Mouse (Mus musculus): ENCODE results near the gene Hebp1.

Hebp1 gene

DNA sequence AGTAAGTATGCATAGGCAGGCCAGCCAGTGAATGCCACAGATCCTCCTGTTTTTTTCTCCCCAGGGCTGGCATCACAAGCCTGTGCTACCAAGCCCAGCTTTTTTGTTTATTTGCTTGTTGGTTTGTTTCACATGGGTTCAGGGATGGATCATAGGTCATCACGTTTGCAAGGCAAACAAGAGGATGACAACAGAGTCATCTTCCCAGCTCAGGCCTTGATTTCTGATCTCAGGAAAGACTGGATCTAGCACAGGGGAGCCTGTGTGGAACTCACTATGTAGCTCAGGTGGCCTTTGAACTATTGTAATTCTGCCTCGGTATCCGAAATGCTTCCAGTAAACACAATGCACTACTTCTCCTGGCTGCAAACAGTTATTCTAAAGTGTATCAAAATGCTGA is 35.5 kb downstream of the Hebp1 start:
- no peak for DNase-seq (ENCODE audit: low spot score)

DNA sequence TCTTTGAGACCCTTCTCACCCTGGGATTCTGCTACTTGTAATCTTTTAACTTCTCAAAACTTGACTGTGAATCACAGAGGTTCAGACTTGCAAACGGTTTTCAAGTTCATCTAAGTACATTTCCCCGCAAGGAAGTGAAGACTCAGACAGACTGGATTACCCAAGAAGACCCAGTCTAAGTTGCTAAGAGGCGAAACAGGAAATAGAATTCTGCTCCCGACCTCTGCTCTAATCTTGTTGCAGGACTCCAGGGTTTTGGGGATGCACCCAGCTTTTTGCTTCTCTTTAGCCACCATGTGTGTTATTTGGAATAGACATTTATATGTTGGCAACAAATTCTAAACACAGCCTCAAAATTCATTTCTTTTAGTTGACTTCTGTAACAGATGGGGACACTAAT is 36.5 kb downstream of the Hebp1 start:
- no peak for DNase-seq (ENCODE audit: low spot score)

DNA sequence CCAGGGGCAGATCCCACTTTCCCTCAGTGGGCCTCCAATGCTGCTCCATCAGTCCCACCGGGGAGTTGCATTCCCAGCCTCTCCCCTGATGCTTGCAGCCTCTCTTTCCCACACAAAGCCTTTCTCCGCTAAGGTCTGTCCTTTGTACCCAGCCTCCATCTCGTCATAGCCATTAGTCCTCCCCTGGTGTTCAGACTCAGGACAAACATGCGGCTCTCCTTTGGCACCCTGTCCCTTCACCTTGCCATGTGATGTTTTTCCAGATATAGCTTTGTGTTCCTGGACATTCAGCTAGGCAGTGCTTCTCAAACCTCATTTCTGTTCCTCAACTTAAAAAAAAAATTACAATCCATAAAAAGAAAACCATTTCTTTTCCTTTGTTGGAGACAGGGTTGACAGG is 39.3 kb downstream of the Hebp1 start:
- no peak for DNase-seq (ENCODE audit: low spot score)

DNA sequence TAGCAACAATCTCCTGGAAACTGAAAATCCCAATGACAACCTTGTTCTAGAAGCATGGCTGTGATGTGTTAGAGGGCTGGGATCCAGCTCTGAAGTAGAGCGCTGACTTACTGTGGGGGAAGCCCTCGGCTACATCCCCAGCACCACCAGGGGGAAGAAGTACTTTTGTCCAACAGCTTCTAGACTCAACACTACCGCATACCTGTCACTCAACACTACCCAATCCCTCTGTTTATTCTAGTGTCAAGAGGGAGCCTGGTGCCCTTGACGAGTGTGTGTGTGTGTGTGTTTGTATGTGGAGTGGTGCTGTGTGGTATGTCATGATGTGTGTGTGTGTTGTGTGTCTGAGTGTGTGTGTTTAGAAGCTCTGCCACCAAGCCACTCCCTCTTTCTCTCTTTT is 40.3 kb downstream of the Hebp1 start:
- DNase-seq (ENCODE audit: low spot score): no peak

DNA sequence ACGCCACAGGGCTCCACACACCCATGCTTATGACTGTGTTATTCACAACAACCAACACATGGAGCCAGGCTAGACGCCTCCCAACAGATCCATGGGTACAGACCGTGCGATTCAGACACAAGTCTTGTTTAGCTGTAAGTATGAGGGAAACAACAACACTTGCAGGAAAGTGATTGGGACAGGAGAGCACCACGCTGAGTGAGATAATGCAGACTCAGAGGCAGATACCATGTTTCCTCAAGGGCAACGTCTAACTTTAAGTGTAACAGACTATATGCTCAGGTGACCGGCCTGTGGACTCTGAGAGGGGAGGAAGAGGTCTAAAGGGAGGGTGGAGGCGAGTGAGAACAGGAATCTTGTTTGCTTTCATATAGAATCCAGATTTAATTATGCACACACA is 41.2 kb downstream of the Hebp1 start:
- DNase-seq (ENCODE audit: low spot score): no peak

DNA sequence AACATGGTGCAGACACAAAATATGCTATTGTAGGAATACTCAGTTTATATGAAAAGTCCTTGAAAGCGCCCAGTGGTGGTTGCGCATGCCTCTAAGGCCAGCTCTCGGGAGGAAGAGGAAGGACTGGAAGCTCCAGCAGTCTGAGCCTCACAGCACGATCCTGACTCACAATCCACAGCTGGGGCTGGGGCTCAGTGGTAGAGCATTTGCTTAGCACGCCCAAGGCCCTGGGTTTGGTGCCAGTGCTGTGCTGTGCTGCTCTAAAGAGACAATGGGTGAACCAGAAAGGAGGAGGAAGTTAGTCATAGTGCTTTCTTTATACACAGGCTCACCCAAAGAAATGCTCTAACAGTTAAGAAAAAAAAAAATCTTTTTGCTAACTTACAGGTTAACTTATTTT is 44.1 kb downstream of the Hebp1 start:
- DNase-seq (ENCODE audit: low spot score): no peak

DNA sequence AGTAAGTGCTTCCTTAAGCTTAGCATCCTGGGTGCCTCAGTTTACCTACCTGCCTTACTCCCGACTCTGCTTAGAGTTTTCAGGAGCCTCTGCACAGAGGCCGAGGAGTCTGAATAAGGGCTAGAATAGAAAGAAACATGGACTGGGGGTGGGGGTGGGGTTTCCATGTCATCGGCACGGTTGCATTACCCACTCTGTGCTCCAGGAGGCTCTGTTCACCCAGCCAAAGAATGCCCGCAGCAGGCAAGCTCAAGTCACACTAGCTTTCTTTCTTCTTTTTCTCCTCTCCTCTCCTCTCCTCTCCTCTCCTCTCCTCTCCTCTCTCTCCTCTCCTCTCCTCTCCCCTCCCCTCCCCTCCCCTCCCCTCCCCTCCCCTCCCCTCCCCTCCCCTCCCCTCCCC is 47.5 kb downstream of the Hebp1 start:
- DNase-seq (ENCODE audit: low spot score): no peak

DNA sequence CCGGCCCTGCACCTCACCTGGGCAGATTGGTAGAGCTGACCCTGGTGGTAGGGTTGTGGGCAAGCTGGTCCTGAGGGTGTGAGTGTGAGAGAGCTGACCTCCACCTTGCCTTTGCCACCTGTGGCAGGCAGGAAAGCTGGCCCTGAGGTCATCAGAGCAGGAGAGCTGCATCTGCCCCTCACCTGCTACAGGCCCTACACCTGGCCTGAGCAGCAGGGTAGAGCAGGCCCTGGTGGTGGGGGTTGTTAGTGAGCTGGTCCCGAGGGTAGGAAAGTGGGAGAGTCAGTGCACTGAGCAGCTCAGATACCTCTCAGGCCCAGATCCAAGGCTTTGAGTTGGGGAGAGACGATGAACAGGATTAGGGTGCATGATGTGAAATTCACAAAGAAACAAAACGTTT is 48.1 kb downstream of the Hebp1 start:
- DNase-seq (ENCODE audit: low spot score): no peak

DNA sequence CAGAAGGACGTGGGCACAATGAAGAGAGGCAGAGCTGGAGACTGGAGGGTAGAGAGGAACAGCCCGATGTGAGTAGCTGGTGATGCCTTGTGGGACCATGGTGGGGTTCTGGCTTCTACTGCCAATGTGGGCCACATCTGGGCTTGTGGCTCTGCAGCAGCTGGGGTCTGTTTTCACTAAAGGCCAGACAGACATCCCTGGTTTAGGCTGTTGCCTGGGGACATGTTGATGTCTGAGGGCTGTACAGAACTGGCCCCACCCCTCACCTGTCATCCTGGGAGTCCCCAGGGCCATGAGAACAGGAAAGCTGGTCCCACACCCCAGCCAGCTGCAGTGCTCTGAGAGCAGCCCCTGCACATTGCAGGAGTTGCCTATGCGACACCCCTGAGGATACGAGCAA is 48.6 kb downstream of the Hebp1 start:
- no peak for DNase-seq (ENCODE audit: low spot score)

DNA sequence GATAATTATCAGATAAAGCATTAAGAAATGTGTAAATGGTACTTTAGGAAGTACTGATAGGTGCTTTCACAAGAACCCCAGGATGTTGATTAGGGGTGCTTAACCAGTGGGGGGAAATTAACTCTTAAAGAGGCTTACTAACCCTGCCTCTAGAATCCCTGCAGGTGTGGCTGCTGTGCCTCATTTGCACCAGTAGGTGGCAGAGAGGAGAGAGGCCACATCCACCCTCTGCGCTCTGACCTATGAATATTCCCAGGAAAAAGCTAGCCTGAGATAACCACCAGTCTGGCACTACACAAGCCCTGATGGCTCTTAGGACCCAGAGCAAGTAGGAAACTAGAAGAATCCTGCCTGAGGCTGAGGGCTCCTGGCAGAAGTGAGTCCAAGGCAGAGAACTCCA is 49.3 kb downstream of the Hebp1 start:
- DNase-seq (ENCODE audit: low spot score): no peak

DNA sequence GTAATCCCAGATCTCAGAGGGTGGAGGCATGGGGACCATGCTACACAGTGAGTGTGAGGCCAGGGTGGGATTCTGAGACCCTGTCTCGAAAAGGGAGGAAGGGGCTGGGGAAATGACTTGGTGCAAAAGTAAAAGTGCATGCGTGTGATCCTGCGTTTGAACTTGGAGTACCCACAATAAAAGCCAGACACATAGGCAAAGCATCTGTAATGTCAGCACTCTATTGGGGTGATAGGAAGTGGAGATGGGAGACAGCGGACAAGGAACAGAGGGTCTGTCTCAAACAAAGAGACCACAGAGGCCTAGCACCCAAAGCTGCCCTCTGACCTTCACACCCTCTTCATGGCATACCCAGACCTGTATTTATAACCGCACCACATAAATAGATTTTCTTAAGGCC is 51.8 kb downstream of the Hebp1 start:
- DNase-seq (ENCODE audit: low spot score): no peak

DNA sequence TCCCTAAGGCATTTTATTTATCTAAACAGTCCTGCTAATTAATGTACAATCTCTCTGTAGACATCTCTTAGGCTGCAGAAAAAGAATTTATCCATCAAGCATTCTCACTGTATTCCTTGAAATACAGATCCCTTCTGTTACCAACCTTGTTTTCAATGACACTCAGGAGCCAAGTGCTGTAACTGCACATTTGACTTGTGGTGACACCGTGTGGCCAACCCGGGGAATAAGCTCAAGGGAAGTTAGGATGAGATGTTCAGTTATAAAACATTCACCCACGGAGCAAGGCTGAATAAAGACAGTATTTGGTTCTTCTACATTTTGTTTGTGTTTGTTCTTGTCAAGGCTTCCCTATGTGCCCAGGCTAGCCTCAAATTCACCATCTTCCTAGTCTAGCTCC is 53.3 kb downstream of the Hebp1 start:
- DNase-seq (ENCODE audit: low spot score): no peak

DNA sequence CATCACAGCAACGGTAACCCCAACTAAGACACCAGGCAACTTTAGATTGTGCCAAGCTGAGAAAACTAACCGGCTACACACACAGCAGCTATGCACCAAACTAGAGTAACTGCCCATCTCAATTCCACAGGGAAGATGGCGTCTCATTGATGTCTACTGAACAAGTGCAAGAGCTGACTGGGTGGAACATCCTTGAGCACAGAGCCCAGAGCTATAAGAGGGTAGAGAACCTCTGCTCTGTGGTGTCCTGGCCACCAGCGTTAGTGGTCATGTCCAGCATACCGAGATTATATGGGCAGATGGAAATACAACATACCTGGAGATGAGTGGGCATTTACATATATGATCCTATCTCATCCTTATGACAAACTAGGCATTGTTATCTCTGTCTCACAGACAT is 54.7 kb downstream of the Hebp1 start:
- DNase-seq (ENCODE audit: low spot score): no peak

DNA sequence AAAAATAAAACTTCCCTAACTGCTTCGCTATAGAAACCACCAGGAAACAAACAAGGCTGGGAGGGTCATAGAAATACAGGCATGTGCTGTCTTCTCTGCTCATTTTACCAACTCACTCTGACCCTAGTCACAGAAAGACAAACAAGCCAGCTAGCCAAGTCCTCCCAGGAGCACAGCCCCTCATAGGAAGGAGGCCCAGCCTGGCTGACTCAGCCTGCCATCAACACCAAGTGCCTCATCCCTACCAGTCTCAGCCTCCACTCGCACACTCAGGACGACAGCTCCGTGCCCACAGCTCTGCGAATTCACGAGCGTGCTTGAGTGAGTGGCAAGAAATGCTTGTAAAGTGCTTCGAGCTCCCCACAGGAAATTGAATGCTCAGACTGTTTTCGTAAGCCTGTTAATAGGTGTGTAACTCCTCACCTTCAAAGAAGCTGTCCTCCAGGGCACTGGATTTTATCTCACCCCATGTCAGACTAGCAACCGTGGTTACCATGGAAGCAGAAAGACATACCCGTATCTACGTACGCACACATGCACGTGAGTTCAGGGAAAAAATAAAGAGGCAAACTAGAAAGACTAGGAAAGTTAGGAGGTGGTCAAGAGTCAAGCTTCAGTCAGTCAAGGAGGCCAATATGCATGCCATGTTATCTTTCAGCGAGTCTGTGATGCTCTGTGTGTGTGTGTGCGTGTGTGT is 56.2 kb downstream of the Hebp1 start:
- DNase-seq (ENCODE audit: low spot score): no peak

DNA sequence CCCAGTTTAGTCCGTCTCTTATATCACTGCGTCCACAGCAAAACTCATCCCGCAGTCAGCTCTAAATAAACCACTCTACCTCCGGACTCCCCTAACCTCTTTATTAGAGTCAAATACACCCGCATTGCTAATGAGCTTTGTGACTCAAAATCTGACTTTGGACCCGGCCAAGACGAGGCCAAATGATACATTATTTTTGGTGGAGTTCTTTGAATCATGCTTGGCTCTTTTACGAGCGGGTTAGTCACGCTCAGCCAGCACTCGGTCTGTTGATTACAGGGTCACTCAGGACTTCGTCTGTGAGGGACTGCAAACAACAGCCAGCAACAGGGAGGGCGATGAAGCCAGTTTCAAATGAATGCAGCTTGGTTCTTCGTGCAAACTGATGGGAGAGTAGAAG is 59.1 kb downstream of the Hebp1 start:
- no peak for DNase-seq (ENCODE audit: low spot score)

DNA sequence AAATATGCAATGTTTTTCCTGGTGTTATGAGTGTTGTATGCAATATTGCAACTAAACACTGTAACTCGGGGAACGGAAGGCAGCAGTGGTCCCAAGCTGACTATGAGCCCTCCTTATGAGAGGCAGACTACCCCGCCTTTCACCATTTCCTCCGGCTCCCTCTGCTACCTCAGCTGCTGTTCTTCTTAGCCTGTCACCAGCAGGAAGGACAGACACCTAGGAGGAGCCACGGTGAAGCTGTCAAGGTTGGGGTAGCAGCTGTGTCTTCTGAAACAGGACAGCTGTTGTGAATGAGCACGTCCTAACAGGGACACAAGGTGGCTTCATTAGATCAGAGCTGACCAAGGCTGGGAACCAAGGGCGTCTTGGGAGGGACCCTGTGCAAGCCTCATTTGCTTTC is 59.6 kb downstream of the Hebp1 start:
- no peak for DNase-seq (ENCODE audit: low spot score)

DNA sequence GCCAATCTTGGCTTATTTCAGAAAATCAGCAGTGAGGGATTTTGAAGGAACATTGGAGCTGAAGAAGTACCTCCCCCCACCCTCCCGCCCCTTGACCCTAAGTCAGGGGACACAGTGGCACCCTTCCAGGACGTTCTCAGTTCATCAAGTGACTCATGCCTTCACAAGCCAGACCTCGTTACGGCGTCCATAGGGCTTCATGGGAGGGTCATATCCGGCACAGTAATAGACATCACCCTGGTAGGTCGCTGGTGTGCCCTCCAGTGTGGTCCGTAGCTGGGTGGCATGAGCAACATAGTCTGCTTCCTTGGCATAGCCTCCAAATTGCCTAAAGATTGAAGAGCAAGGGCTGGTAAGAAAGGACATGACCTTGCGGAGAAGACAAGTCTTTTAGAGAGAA is 60.1 kb downstream of the Hebp1 start:
- DNase-seq (ENCODE audit: low spot score): no peak

DNA sequence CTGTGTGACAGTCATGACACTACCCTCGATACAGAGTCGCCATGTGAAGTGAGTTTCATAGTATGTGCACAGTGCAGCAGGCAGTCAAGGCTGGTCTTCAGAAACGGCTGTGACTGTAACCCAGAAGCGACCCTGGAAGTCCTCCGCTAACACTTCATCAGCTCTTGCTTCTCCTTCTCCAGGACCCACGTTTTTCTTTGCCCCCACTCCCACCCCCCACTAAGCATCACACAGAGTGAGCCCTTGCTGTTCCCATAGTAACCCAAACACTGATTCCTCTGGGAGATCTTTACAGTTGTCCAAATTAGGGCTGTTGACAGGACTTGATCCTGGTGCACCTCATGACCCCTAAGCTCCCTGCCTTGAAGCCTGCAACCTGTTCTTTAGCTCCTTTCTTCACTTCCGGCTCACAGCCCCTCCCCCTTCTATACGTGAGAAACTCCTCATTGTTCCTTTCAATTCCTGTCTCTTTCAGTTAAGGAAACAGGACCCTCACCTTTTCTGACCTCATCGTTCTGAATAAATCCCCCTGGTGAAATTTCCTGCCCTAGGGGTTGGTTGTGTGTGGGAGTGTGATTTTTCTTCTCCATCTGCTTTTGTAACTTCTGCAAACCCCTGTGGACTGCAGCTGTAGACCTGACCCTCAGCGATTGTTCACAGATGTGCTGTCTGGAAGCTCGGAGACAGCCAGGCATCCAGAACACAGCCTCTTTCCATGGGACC is 61.2 kb downstream of the Hebp1 start:
- DNase-seq (ENCODE audit: low spot score): no peak

DNA sequence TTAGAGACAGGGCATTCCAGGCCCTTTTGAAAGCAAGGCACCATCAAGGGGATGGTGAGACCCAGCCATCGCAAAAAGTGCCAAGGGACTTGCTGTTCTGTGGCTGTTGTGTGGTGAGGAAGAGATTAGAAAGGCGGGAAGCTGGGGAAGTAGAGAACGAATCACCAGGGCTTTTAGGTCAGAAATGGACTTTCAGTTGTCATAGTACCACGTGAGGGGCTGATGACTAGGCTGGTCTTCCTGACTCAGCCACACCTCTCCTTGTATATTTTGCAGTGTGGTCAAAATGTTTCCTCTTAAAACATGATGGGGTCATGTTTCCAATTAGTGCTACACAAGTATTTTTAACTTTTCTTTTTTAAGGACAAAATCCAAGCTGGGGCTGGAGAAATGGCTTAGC is 62.1 kb downstream of the Hebp1 start:
- no peak for DNase-seq (ENCODE audit: low spot score)

DNA sequence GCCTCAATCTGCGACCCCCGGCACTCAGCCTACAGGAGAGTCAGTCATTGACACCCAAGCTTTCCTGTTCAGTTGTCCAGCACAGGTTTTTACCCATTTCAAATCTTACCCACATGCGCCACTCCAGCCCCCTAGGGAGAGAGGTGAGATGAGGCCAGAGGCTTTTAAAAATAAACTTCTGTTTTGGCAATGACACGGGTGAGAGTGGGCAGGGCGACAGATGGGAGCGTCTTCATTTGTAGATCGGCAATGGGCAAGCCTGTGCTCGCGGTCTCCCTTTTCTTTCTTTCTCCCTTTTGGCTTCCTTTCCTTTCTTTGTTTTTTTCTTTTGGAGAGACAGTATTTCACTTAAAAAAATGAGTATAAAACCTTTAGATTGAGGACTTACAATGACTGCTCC is 64.3 kb downstream of the Hebp1 start:
- no peak for DNase-seq (ENCODE audit: low spot score)

DNA sequence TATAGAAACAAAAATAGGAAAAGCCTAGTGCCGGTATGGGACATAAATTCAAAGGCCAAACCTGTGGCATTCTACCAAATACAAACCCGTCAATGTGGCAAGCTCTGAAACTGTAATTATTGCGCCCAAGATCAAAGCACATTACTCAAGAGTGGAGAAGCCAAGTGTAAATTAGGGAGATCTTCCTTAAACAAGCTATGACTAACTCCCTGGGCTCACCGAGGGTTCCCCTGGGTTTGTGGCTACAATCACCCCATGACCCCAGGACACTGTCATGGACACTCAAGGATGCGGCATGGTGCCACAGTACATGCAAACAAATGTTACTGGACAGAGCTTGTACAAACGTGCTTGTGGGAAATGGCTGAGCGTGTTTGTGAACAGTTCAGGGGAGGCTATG is 64.7 kb downstream of the Hebp1 start:
- no peak for DNase-seq (ENCODE audit: low spot score)

DNA sequence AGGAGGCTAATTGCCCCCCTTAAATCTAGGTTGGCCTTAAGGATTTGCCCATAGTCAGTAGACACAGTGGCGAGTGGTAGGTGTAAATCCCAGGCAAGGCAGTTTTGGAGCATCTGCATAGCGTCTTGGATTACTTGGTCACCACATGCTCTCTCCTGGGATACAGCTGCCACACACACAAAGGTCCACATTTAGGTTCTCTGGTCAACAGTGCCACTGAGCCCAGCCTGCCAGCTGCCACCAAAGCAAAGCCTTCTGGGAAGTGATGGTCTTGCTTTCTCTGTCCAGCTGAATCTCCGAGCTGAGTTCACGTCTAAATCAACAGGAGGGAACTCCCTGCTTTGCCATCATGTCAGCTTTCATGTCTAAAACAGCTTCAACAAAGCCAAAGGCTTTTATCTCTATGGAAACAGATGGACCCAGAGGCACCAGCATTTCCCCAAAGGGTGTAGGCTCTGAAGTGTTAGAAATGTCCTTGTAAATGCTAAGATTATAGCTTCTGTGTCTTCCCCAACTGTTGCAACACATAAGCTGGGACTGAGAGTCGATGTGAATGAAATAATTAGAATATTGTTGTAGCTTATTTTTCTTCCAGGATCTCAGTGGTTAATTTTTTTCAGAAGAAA is 73.0 kb downstream of the Hebp1 start:
- no peak for DNase-seq (ENCODE audit: low spot score)

DNA sequence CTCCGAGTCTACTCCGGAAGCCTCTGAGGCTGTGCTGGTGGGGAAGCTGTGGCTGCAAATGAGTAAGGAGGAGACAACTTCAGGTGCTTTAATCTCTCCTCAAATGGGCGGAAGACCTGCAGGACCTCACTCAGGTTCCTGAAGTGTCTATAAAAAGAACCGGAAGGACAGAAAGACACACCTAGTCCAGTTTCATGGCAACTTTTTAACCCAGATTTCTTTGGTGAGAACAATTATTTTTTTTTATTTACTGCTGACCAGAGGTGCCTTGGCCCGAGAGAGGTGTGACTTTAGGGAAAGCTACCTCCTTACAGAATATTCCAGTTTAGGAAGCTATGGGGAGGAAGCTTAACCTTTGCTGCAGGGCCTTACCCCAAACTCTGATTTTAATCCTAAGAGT is 79.6 kb downstream of the Hebp1 start, which contains the start of gene Gprc5d:
Gene Gprc5d, minus strand, starts transcription at position 101 of the 400 bp plus-strand sequence.
- DNase-seq (ENCODE audit: low spot score): no peak

DNA sequence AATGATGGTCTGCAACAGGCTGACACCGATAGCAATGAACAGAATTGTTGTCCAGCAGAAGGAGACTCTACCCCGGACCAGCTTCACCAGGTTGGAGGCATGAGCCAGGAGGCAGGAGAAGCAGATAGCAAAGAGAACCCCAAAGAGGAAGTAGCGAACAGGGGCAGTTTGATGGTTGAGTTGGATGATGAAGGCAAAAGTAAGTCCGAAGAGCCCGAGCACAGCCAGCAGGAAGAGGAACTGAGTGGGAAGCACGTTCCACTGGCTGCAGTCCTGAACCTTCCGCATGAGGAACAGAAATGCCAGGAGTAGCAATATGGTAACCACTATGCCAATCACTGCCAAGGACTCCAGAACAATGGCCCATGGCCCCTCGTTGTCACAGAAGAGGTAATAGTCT is 81.3 kb downstream of the Hebp1 start:
- no peak for DNase-seq (ENCODE audit: low spot score)

Data from testis, postnatal 10 days (tissue).